Mouse (Mus musculus) forebrain, embryonic 10.5 days (tissue): ENCODE results near the gene Sec11a. TPM values are rescaled to one million over a fixed set of nuclear protein-coding genes. Genes with fewer than 3 reads are reported as not detected.
"Not testable (repeated sequence)": the region's sequence is repeated elsewhere in the genome, so short reads cannot be mapped to it uniquely, and the experiment has no call there.

ENCODE experiments used
- DNase-seq: peaks from one replicate; pipeline ENCODE4 v3.0.0-alpha.2; 2017; ENCODE audit warnings: low spot score; ENCODE audit errors: extremely low spot score
- H3K27ac ChIP-seq: fragments of 300-500 bp; sonication (generic); 2 replicates; pipeline ENCODE4 v1.5.1; 2016; ENCODE audit warnings: mild to moderate bottlenecking
- H3K27me3 ChIP-seq: fragments of 300-500 bp; sonication (generic); 2 replicates; pipeline ENCODE4 v1.6.1; 2016; ENCODE audit warnings: mild to moderate bottlenecking; ENCODE audit not compliant: poor library complexity, severe bottlenecking
- H3K36me3 ChIP-seq: fragments of 300-500 bp; sonication (generic); replicated peaks from 2 replicates; pipeline ENCODE4 v1.6.1; 2016; ENCODE audit warnings: mild to moderate bottlenecking, moderate library complexity
- H3K4me1 ChIP-seq: fragments of 300-500 bp; sonication (generic); 2 replicates; pipeline ENCODE4 v1.6.1; 2016
- H3K4me3 ChIP-seq: fragments of 300-500 bp; sonication (generic); 2 replicates; pipeline ENCODE4 v1.5.1; 2016; ENCODE audit warnings: mild to moderate bottlenecking, moderate library complexity
- H3K9me3 ChIP-seq: fragments of 300-500 bp; sonication (generic); 2 replicates; pipeline ENCODE4 v1.6.1; 2016; ENCODE audit warnings: mild to moderate bottlenecking, moderate library complexity
- WGBS: fragments of 180-500 bp; shearing (Covaris S2); methylation state at CpG from one replicate; pipeline ENCODE4 v1.1.7; 2016; 5-methylcytosine and 5-hydroxymethylcytosine counted together
- polyA plus RNA-seq: library from polyadenylated mRNA; unstranded; fragments of >200 nt; fragmentation: Nextera tagmentation; extraction: Ambion mirVana; gene quantifications from 2 replicates; pipeline ENCODE4 v1.2.1, GENCODE M21; 2016

The Sec11a gene
- polyA plus RNA-seq, 1 experiment from 2014 or later = 190 TPM

GRCm38 (mm10) chr7:80986458-80987187, 39.0 kb upstream of the Sec11a start:
- H3K4me1 ChIP-seq = peaks cover 17% of the 10 kb centered on the region
- 68% methylated on average over 6 of the region's 6 CpGs for WGBS
- DNase-seq = no peak
- H3K4me3 ChIP-seq = no peak overlapping the region
- H3K27me3 ChIP-seq = no peaks in the 10 kb centered on the region
- no peaks in the 10 kb centered on the region for H3K36me3 ChIP-seq
- no peak overlapping the region for H3K27ac ChIP-seq
- no peaks in the 10 kb centered on the region for H3K9me3 ChIP-seq

GRCm38 (mm10) chr7:80980566-80980965, 33.0 kb upstream of the Sec11a start:
- no peak for DNase-seq
- 92% methylated on average over 11 of the region's 11 CpGs for WGBS

GRCm38 (mm10) chr7:80973638-80974015, 26.0 kb upstream of the Sec11a start:
- not testable (repeated sequence) for H3K27ac ChIP-seq, H3K4me3 ChIP-seq, H3K9me3 ChIP-seq, H3K27me3 ChIP-seq, H3K36me3 ChIP-seq, DNase-seq, H3K4me1 ChIP-seq
- 79% methylated on average over 3 of the region's 3 CpGs for WGBS

More at GRCm38 (mm10) chr7:80980566-80980965, 33.0 kb upstream of the Sec11a start:
- H3K9me3 ChIP-seq = no peaks in the 10 kb centered on the region
- no peaks in the 10 kb centered on the region for H3K4me1 ChIP-seq
- no peaks in the 10 kb centered on the region for H3K27me3 ChIP-seq
- no peak overlapping the region for H3K4me3 ChIP-seq
- no peak overlapping the region for H3K27ac ChIP-seq
- no peaks in the 10 kb centered on the region for H3K36me3 ChIP-seq

- not testable (repeated sequence) for H3K4me1 ChIP-seq, H3K36me3 ChIP-seq, H3K27ac ChIP-seq, H3K27me3 ChIP-seq, H3K9me3 ChIP-seq, H3K4me3 ChIP-seq, DNase-seq
- 88% methylated on average over 4 of the region's 4 CpGs for WGBS
Observed at GRCm38 (mm10) chr7:80972920-80973637, 25.5 kb upstream of the Sec11a start.

- H3K27me3 ChIP-seq = no peaks in the 10 kb centered on the region
- no peaks in the 10 kb centered on the region for H3K4me1 ChIP-seq
- no peak for DNase-seq
- H3K27ac ChIP-seq = no peak overlapping the region
- WGBS = 91% methylated on average over 5 of the region's 5 CpGs
- H3K9me3 ChIP-seq = peaks cover 3% of the 10 kb centered on the region; the same call in 1 of the 2 replicates
- H3K4me3 ChIP-seq = no peak overlapping the region
- H3K36me3 ChIP-seq = no peaks in the 10 kb centered on the region
Observed at GRCm38 (mm10) chr7:80972082-80972481, 24.5 kb upstream of the Sec11a start.

- WGBS = 76% methylated on average over 2 of the region's 2 CpGs
- no peak overlapping the region for H3K27ac ChIP-seq
- no peaks in the 10 kb centered on the region for H3K4me1 ChIP-seq
- H3K4me3 ChIP-seq = no peak overlapping the region
- no peak for DNase-seq
- H3K9me3 ChIP-seq = peaks cover 6% of the 10 kb centered on the region; the same call in 1 of the 2 replicates
- H3K27me3 ChIP-seq = no peaks in the 10 kb centered on the region
- H3K36me3 ChIP-seq = no peaks in the 10 kb centered on the region
Observed at GRCm38 (mm10) chr7:80971419-80971818, 23.8 kb upstream of the Sec11a start.

GRCm38 (mm10) chr7:80970913-80971312, 23.3 kb upstream of the Sec11a start:
- H3K27ac ChIP-seq = no peak overlapping the region
- no peak overlapping the region for H3K4me3 ChIP-seq
- no peaks in the 10 kb centered on the region for H3K36me3 ChIP-seq
- peaks cover 6% of the 10 kb centered on the region; the same call in 1 of the 2 replicates for H3K9me3 ChIP-seq
- WGBS = 70% methylated on average over 3 of the region's 3 CpGs
- DNase-seq = no peak
- H3K27me3 ChIP-seq = no peaks in the 10 kb centered on the region
- no peaks in the 10 kb centered on the region for H3K4me1 ChIP-seq

GRCm38 (mm10) chr7:80962799-80963198, 15.2 kb upstream of the Sec11a start:
- Histone ChIP-seq H3K4me3 (no peak overlapping the region), H3K9me3 (peaks cover 4% of the 10 kb centered on the region; the same call in 1 of the 2 replicates), H3K27me3 (no peaks in the 10 kb centered on the region), H3K4me1 (peaks cover 12% of the 10 kb centered on the region), H3K36me3 (no peaks in the 10 kb centered on the region), H3K27ac (no peak overlapping the region)
- 52% methylated on average over 6 of the region's 6 CpGs for WGBS
- no peak for DNase-seq

GRCm38 (mm10) chr7:80959003-80959402, 11.4 kb upstream of the Sec11a start:
- no peak overlapping the region for H3K4me3 ChIP-seq
- H3K9me3 ChIP-seq = no peaks in the 10 kb centered on the region
- whole genome bisulfite sequencing = 85% methylated on average over 3 of the region's 3 CpGs
- no peaks in the 10 kb centered on the region for H3K27me3 ChIP-seq
- H3K4me1 ChIP-seq = peaks cover 12% of the 10 kb centered on the region
- H3K27ac ChIP-seq = no peak overlapping the region
- DNase-seq = no peak
- H3K36me3 ChIP-seq = no peaks in the 10 kb centered on the region

- Histone ChIP-seq H3K4me3 (no peak overlapping the region), H3K4me1 (no peaks in the 10 kb centered on the region), H3K27ac (no peak overlapping the region), H3K36me3 (no peaks in the 10 kb centered on the region), H3K27me3 (no peaks in the 10 kb centered on the region), H3K9me3 (no peaks in the 10 kb centered on the region)
- no peak for DNase-seq
- 94% methylated on average over 2 of the region's 2 CpGs for WGBS
Observed at GRCm38 (mm10) chr7:80956891-80957290, 9.3 kb upstream of the Sec11a start.

- Histone ChIP-seq H3K9me3 (no peaks in the 10 kb centered on the region), H3K4me1 (no peaks in the 10 kb centered on the region), H3K27me3 (no peaks in the 10 kb centered on the region; the same call in 1 of the 2 replicates), H3K36me3 (no peaks in the 10 kb centered on the region), H3K4me3 (no peak overlapping the region), H3K27ac (no peak overlapping the region)
- DNase-seq = no peak
- 88% methylated on average over 2 of the region's 2 CpGs for WGBS
Observed at GRCm38 (mm10) chr7:80954251-80954650, 6.7 kb upstream of the Sec11a start.

- Histone ChIP-seq H3K36me3 (no peaks in the 10 kb centered on the region), H3K27ac (no peak overlapping the region)
- 66% methylated on average over 3 of the region's 3 CpGs for WGBS
Observed at GRCm38 (mm10) chr7:80952140-80952539, 4.6 kb upstream of the Sec11a start.

GRCm38 (mm10) chr7:80951461-80951860, 3.9 kb upstream of the Sec11a start:
- no peak overlapping the region for H3K27ac ChIP-seq
- no peaks in the 10 kb centered on the region for H3K36me3 ChIP-seq
- H3K4me3 ChIP-seq = no peak overlapping the region
- no peak for DNase-seq
- 87% methylated on average over 4 of the region's 4 CpGs for whole genome bisulfite sequencing
- no peaks in the 10 kb centered on the region; the same call in 1 of the 2 replicates for H3K27me3 ChIP-seq
- H3K9me3 ChIP-seq = no peaks in the 10 kb centered on the region
- H3K4me1 ChIP-seq = peaks cover 8% of the 10 kb centered on the region

More at GRCm38 (mm10) chr7:80952140-80952539, 4.6 kb upstream of the Sec11a start:
- Histone ChIP-seq H3K4me3 (no peak overlapping the region), H3K27me3 (no peaks in the 10 kb centered on the region; the same call in 1 of the 2 replicates), H3K9me3 (no peaks in the 10 kb centered on the region), H3K4me1 (peaks cover 4% of the 10 kb centered on the region)
- DNase-seq = no peak
